Mouse (Mus musculus): Measurements from ENCODE around the gene Mab21l3.

Mab21l3 gene

GRCm38 (mm10) chr3:101800596-101801018 lies 48.2 kb downstream of the Mab21l3 start:
- no peak for DNase-seq

GRCm38 (mm10) chr3:101799852-101800595 lies 48.7 kb downstream of the Mab21l3 start:
- peak; percentile 58 to 75 for DNase-seq

GRCm38 (mm10) chr3:101797830-101798709 lies 50.7 kb downstream of the Mab21l3 start:
- peak; percentile 68 to 77 for DNase-seq

- DNase-seq, result no peak
Observed at GRCm38 (mm10) chr3:101796212-101796611, 52.5 kb downstream of the Mab21l3 start.

- peak in 1 of 2 experiments; percentile 37 for DNase-seq
Observed at GRCm38 (mm10) chr3:101795387-101796039, 53.2 kb downstream of the Mab21l3 start.

- DNase-seq, result no peak
Observed at GRCm38 (mm10) chr3:101794666-101795065, 54.1 kb downstream of the Mab21l3 start.

GRCm38 (mm10) chr3:101794026-101794425 lies 54.7 kb downstream of the Mab21l3 start:
- no peak for DNase-seq

GRCm38 (mm10) chr3:101792191-101792590 lies 56.6 kb downstream of the Mab21l3 start:
- DNase-seq, result no peak

- no peak for DNase-seq
Observed at GRCm38 (mm10) chr3:101784768-101785424, 63.9 kb downstream of the Mab21l3 start.

GRCm38 (mm10) chr3:101783793-101784192 lies 65.0 kb downstream of the Mab21l3 start:
- no peak for DNase-seq

GRCm38 (mm10) chr3:101780874-101781483 lies 67.8 kb downstream of the Mab21l3 start:
- no peak for DNase-seq

- peak; percentile 45 to 65 for DNase-seq
Observed at GRCm38 (mm10) chr3:101778896-101779665, 69.7 kb downstream of the Mab21l3 start.

- no peak for DNase-seq
Observed at GRCm38 (mm10) chr3:101775732-101776131, 73.0 kb downstream of the Mab21l3 start.

- no peak for DNase-seq
Observed at GRCm38 (mm10) chr3:101770540-101770939, 78.2 kb downstream of the Mab21l3 start.

GRCm38 (mm10) chr3:101763566-101763965 lies 85.2 kb downstream of the Mab21l3 start:
- DNase-seq, result no peak
